Mouse (Mus musculus) cerebral cortex, adult 2 months (tissue): ENCODE data around the gene Mfsd4b2.

ENCODE experiments used
- WGBS: fragments of 180-500 bp; shearing (Covaris S2); methylation state at CpG from one replicate; pipeline ENCODE4 v1.1.7; 2018; 5-methylcytosine and 5-hydroxymethylcytosine counted together

The Mfsd4b2 gene

GRCm38 (mm10) chr10:39888621-39889020 is 38.1 kb downstream of the Mfsd4b2 start:
- WGBS: 70% methylated on average over 3 of the region's 3 CpGs
